Mouse (Mus musculus): ENCODE measurements around the gene Exd1. TPM values are rescaled to one million over a fixed set of nuclear protein-coding genes. Genes with fewer than 3 reads are reported as not detected.

The Exd1 gene
- total RNA-seq, 4 experiments from 2014 or later = 0.13 to 1.4 (median 0.55) TPM

Other genes starting within 250 kb of the Exd1 start
- gene Dll4, start 221.8 kb downstream of the Exd1 start, total RNA-seq (2022) = 10 to 100 TPM; 12.1 to 18.7 (median 18.6) TPM
- 10 to 100 TPM in 1 of 4 experiments, 1 to 10 TPM in 3; 2.8 to 15.4 (median 5.2) TPM for gene Chac1, start 196.4 kb downstream of the Exd1 start, total RNA-seq (2022)
- gene Ino80, start 69.9 kb downstream of the Exd1 start, total RNA-seq (2022) = 10 to 100 TPM; 11.5 to 12.9 (median 12.0) TPM
- 10 to 100 TPM; 84.3 to 96.9 (median 85.1) TPM for gene Chp1, start 70 bp upstream of the Exd1 start, total RNA-seq (2022)
- gene Nusap1, start 70.7 kb upstream of the Exd1 start, total RNA-seq (2022) = 1 to 10 TPM in 1 of 4 experiments, under 1 TPM in 3; 0.28 to 1.7 (median 0.37) TPM
- 1 to 10 TPM in 1 of 4 experiments, under 1 TPM in 3; 0.34 to 1.2 (median 0.58) TPM for gene Oip5, start 70.8 kb upstream of the Exd1 start, total RNA-seq (2022)
- 10 to 100 TPM; 53.6 to 71.5 (median 63.6) TPM for gene Ndufaf1, start 115.2 kb upstream of the Exd1 start, total RNA-seq (2022)
- gene Rtf1, start 127.4 kb upstream of the Exd1 start, total RNA-seq (2022) = 10 to 100 TPM; 22.5 to 25.6 (median 24.1) TPM
- under 1 TPM; 0.23 to 0.79 (median 0.54) TPM for gene Itpka, start 194.7 kb upstream of the Exd1 start, total RNA-seq (2022)
- gene Ltk, start 212.8 kb upstream of the Exd1 start, total RNA-seq (2022) = not detected
- gene Rpap1, start 239.9 kb upstream of the Exd1 start, total RNA-seq (2022) = 10 to 100 TPM; 11.9 to 13.7 (median 13.4) TPM

All from heart, adult 8-10 months (tissue).